Mouse (Mus musculus) intestine, postnatal 0 days (tissue): ENCODE measurements at regions not wholly inside any gene's neighbourhood (a gene's known extent, or its start where the extent isn't known, plus 50 kb on each side); places are given as distances from the start of the nearest gene placed in this dataset.

ENCODE experiments used
- ATAC-seq: fragments of 200-750 bp; cut with Nextera tagmentation; 2 replicates; pipeline ENCODE4 v1.8.0; 2017; ENCODE audit warnings: mild to moderate bottlenecking, moderate TSS enrichment, moderate library complexity
- H3K27ac ChIP-seq: fragments of 300-500 bp; sonication (generic); 2 replicates; pipeline ENCODE4 v1.5.1; 2014; ENCODE audit warnings: mild to moderate bottlenecking, low read depth, low read length, moderate library complexity
- H3K27me3 ChIP-seq: fragments of 300-500 bp; sonication (generic); replicated peaks from 2 replicates; pipeline ENCODE4 v1.6.1; 2014; ENCODE audit warnings: low read length, mixed read lengths; ENCODE audit not compliant: control insufficient read depth, insufficient read depth
- H3K36me3 ChIP-seq: fragments of 300-500 bp; sonication (generic); 2 replicates; pipeline ENCODE4 v1.6.1; 2014; ENCODE audit warnings: mild to moderate bottlenecking, moderate library complexity; ENCODE audit not compliant: control insufficient read depth, insufficient read depth
- H3K4me1 ChIP-seq: fragments of 300-500 bp; sonication (generic); replicated peaks from 2 replicates; pipeline ENCODE4 v1.6.1; 2014; ENCODE audit warnings: antibody characterized with exemption, low read length, mixed read lengths; ENCODE audit not compliant: control insufficient read depth, insufficient read depth
- H3K4me2 ChIP-seq: fragments of 300-500 bp; sonication (generic); replicated peaks from 2 replicates; pipeline ENCODE4 v1.6.1; 2014; ENCODE audit warnings: low read depth, mild to moderate bottlenecking, moderate library complexity
- H3K4me3 ChIP-seq: fragments of 300-500 bp; sonication (generic); 2 replicates; pipeline ENCODE4 v1.5.1; 2014; ENCODE audit warnings: low read depth, low read length
- H3K9ac ChIP-seq: fragments of 300-500 bp; sonication (generic); 2 replicates; pipeline ENCODE4 v1.6.1; 2014; ENCODE audit warnings: mild to moderate bottlenecking, low read depth, low read length
- H3K9me3 ChIP-seq: fragments of 300-500 bp; sonication (generic); 2 replicates; pipeline ENCODE4 v1.6.1; 2016; ENCODE audit warnings: mixed run types; ENCODE audit not compliant: control insufficient read depth
- CTCF ChIP-seq: sonication (generic); IDR thresholded peaks from 2 replicates; pipeline ENCODE4 v1.5.1; 2016; ENCODE audit warnings: low read depth, mild to moderate bottlenecking, control low read depth, antibody characterized with exemption, moderate library complexity
- WGBS: fragments of 180-500 bp; shearing (Covaris S2); extraction: QIAGEN DNeasy Blood & Tissue Kit; methylation state at CpG from one replicate; pipeline ENCODE4 v1.1.7; 2014; 5-methylcytosine and 5-hydroxymethylcytosine counted together

DNA sequence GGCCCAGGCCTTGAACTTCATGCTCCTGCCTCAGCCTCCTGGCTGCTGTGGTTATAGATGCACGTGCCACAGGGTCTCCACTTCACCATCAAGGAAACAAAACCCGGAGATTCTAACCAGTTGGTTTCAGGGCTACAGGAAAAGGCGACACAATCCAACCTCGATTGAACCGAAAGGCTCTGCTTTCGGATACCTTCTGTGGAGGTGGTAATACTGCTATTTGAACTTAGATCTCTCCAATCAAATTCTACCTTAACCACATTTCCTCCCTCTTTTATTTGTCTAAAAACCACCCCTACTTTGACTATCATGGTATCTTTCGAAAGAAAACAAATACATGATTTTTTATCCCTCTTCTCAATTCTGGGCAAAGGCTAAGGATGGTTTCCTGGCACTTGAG lies 55.2 kb upstream of the Tgfbr2 start:
- WGBS = 90% methylated on average over 7 of the region's 7 CpGs
- no peak overlapping the region for H3K4me3 ChIP-seq
- no peak for ATAC-seq
- H3K27me3 ChIP-seq = no peaks in the 10 kb centered on the region
- H3K27ac ChIP-seq = no peak overlapping the region
- H3K9ac ChIP-seq = no peak overlapping the region
- no peak for TF ChIP-seq CTCF
- H3K4me1 ChIP-seq = no peaks in the 10 kb centered on the region; the same call in 1 of the 2 replicates
- H3K4me2 ChIP-seq = no peak overlapping the region
- no peaks in the 10 kb centered on the region for H3K9me3 ChIP-seq
- H3K36me3 ChIP-seq = no peaks in the 10 kb centered on the region

DNA sequence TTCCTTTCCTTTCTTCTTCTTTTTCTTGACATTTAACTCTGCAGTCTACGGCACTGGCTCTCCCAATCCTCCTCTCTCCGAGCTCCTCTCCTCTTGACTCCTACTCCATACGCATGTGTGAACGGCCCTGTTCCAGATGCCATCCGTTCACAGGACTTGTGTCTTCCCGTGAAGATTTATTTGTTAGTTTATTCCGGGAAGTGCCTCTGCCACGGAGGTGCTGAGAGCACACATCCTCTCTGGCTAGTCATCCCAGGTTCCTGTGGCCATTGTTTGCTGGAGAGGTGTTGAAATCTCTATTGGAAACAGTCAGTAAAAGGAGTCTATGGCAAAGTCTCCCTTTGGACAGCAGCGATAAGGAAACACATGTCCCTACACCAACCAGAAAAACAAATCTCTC lies 53.3 kb upstream of the Tgfbr2 start:
- H3K27me3 ChIP-seq = no peaks in the 10 kb centered on the region
- H3K4me3 ChIP-seq = no peak overlapping the region
- H3K4me1 ChIP-seq = no peaks in the 10 kb centered on the region; the same call in 1 of the 2 replicates
- no peaks in the 10 kb centered on the region for H3K9me3 ChIP-seq
- H3K27ac ChIP-seq = no peak overlapping the region
- H3K36me3 ChIP-seq = no peaks in the 10 kb centered on the region
- no peak overlapping the region for H3K9ac ChIP-seq
- ATAC-seq = no peak
- WGBS = 41% methylated on average over 9 of the region's 9 CpGs
- H3K4me2 ChIP-seq = no peak overlapping the region
- TF ChIP-seq CTCF = no peak

DNA sequence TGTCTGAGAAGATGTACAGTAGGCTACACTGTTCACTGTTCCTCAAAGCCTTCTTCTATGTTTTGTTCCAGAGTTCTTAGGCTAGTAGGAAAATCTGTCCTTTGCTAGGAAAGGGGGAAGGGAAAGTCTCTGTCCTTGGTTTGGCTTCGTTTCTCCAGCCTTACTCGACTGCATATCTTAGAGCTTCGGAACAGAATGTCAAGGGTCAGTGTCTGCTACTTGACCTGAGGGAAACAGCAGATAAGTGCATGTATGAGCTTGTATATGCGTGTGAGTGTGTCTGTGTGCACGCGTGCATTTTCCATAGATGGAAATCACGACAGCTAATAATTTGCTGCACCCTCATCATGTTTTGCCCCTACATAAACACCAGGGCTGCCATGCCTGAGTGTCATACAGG lies 52.6 kb upstream of the Tgfbr2 start:
- WGBS = 47% methylated on average over 7 of the region's 7 CpGs
- Histone ChIP-seq H3K4me3 (no peak overlapping the region), H3K27me3 (no peaks in the 10 kb centered on the region), H3K27ac (no peak overlapping the region), H3K36me3 (no peaks in the 10 kb centered on the region), H3K4me1 (no peaks in the 10 kb centered on the region; the same call in 1 of the 2 replicates), H3K4me2 (no peak overlapping the region), H3K9ac (no peak overlapping the region), H3K9me3 (no peaks in the 10 kb centered on the region)
- no peak for TF ChIP-seq CTCF
- no peak for ATAC-seq
